16 mouse cellular contexts compared by ENCODE assay signal in genomic region chr6:94845821-94846220, GRCm38 (mm10).
DNase-seq lines count a peak whose midpoint lies in the region.
"Had no signal": no experiment of that assay in that cellular context is flagged by ENCODE, and none has a peak within 500 bp of the region (broad histone marks: within the 10 kb centered on the region; RNA-seq: fewer than 3 reads in every experiment).

No protein-coding gene starts in this region.

- DNase-seq in heart, adult 18-20 months, result peak; percentile 11 to 12
- DNase-seq in heart, adult 8-10 months (ENCODE audit: low spot score), result no peak
- peak; percentile 11 for DNase-seq in heart, postnatal 4 days
- DNase-seq in heart, adult 9 months (ENCODE audit: low spot score in 2 of 2), result no peak
- DNase-seq in fat pad, adult 2 months (ENCODE audit: extremely low read depth, low read depth, low spot score), result peak; percentile 89
- no peak for DNase-seq in layer of hippocampus, postnatal 36 days
- DNase-seq: adrenal gland, adult 2 months; adrenal gland, postnatal 14 days; B cell, adult 2 months; cerebellum, adult 11 months; cerebellum, adult 2 months; cerebellum, adult 9-11 months; cerebellum, postnatal 25 days; gastrocnemius, postnatal 25 days; kidney, adult 11 months; kidney, adult 8-10 months had no signal

Comparison
In these comparisons a context has a peak if more than half of its experiments do, and no peak if none do; other contexts are left out.
1. DNase-seq: peak in heart, adult 18-20 months (2 of 2), heart, postnatal 4 days (single experiment) and fat pad, adult 2 months (single experiment); none in heart, adult 8-10 months (single experiment), heart, adult 9 months (0 of 2) and layer of hippocampus, postnatal 36 days (0 of 2).